Mouse (Mus musculus): ENCODE data around the gene Lrfn1.

DNA sequence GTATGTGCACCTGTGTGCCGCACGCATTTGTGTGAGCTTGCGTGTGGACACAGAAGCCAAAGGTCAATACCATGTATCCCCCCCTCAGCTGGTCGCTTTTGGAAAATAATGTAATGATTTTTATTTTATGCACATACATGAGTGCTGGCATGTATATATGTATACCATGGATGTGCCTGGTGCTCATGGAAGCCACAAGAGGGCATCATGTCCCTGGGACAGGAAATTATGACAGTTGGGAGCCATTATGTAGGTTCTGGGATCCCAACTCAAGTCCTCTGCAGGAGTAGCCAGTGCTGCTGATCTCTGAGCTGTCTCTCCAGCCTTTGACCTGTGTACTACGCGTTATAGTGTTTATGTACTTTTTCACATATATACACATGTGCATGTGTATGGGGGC lies 24.4 kb downstream of the Lrfn1 start:
- TF ChIP-seq CTCF (IDR thresholded peaks at IDR 0.05; ENCODE audit: low read depth) = peak; percentile 16; the same call in 1 of the 2 replicates
- no peak for TF ChIP-seq EP300 (IDR thresholded peaks at IDR 0.05; ENCODE audit: low read depth)
